Mouse (Mus musculus): ENCODE data around the gene Syne1.

- TF ChIP-seq CTCF (IDR thresholded peaks at IDR 0.05; ENCODE audit: low read depth), result no peak
- no peak for TF ChIP-seq EP300 (IDR thresholded peaks at IDR 0.05; ENCODE audit: low read depth)
Observed at GRCm38 (mm10) chr10:5289575-5289909, 261.7 kb downstream of the Syne1 start.

All from heart, postnatal 0 days (tissue).